Mouse (Mus musculus): ENCODE measurements at regions not wholly inside any gene's neighbourhood (a gene's known extent, or its start where the extent isn't known, plus 50 kb on each side); places are given as distances from the start of the nearest gene placed in this dataset.

DNA sequence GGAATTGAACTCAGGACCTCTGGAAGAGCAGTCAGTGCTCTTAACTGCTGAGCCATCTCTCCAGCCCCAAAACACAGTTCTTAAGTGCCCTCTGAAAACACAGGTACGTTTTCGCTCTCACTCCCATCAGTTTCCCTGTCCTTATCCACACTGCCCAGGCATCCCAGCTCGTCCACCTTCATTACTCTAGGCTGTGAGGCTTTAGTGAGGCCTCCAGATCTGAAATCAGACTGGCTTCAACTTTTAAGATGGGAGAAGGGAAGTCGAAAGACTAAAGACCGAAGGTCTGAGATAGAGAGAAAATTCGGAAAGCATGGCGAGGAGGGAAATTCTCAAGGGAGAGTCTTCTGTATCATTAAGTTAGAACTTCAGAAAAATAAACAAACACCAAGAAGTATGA is 54.8 kb upstream of the Tet2 start:
- ATAC-seq (replicated peaks; ENCODE audit: low read depth, poor library complexity, severe bottlenecking): no peak

DNA sequence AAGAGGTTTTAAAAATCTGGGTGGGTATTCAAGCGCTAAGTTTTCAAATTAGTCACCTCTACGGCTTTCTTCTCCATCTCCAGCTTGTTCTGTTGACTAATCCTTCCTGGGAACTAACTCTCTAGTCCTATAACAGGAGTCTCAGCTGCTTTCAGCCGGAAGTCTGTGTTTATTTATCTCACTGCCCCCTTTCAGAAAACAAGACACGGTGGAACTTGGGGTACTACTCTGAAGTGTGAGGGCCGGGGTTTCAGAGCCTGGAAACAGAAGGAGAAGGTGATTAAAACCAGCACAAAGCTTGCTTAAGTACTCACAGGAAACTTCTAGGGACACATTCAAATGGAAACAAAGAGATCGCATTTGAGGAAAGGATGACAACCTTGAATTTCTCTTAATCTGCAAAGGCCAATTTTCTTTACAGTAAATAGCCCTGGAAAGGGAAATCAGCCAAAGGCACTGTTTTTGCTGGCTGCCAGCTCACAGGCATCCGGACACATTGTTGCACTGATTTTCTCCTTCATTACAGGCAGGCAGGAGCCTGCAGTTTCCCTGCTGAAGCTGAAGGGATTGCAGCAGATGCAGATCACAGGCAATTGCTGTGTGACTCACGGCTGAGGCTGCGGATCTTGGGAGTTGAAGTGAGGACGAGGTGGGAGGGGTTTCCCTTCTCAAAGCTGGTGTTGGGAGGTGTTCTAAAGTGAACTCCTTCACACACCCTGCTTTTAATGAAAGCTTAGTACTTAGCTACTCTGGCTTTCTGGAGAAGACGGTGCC is 55.7 kb upstream of the Tet2 start:
- no peak for ATAC-seq (replicated peaks; ENCODE audit: low read depth, poor library complexity, severe bottlenecking)

DNA sequence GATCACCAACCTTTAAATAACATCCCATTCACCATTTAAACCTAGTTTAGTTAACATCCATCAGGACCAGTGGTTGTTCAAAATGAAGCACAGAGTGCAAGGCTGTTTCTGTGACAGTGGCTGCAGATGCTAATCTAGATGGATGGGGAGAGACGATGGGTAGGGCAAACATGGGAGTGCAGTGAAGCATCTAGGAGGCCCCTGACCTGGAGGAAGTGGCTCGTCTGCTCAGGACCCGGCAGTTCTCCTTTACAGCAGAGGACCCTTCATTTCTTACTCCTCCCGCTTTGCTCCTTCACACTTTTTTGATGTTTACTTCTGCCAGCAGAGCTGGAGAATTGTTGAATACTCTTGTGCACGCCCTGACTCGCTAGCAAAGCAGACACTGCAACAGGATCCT is 60.5 kb upstream of the Tet2 start:
- ATAC-seq (replicated peaks; ENCODE audit: low read depth, poor library complexity, severe bottlenecking): 0 out of 2 replicates have a peak, but pooled peaks have one; percentile 29

DNA sequence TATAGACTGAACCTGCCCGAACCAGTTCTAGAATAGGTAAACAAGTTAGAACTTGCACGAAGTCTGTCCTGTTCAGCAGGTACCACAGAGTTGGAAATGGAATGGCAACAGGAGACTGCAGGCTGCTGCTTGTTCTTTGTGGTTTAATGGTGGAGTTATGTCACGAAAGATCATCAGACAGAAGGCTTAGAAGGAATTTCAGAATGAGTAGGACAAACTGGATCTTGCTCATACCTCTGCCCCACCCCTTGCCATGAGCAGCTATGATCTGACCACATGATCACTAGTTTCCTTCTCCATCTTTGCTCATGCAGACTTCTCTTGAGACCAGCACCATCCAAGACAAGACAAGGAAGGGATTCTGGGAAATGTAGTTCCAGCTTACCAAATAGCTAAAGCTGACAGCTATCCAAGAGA is 63.9 kb upstream of the Tet2 start:
- no peak for ATAC-seq (replicated peaks; ENCODE audit: low read depth, poor library complexity, severe bottlenecking)

DNA sequence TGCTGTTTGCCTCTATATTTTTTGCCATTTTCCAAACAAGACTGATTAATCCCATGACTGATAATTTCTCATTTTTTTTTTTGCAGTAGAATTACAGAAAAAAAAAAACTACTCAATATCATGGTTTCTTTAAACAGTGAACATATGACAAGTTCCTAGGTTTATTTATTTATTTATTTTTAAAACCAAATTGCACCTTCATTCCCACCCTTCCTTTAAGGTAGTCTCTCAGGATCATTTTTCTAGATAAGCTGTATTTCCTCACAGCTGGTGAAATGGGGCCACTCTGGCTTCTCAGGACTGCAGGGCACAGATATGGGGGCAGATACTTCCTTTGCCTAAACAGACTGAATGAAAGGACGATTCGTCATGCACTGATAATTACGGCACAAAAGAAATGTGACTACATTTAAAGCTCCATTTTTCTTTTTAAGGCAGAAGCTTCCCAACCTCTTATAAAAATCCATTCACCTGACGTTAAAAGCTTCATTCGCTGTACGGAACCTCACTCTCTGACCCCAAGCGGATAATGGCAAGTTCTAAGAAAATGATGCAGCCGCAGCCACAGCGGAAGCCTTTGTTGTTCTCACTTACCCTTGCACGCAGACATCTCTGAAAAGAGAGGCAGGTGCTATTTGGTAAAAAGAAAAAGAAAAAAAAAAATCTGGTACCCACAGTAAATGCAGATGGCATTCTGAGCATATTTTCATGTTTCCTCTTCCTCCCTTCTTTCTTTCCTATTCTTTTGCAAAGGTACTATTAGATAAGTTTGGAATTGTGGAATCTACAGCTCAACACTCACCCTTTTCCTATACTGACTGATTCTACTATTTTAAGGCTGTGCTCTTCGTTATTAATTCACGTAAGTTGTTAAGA is 69.1 kb upstream of the Tet2 start:
- peak; percentile 84 for ATAC-seq (replicated peaks; ENCODE audit: low read depth, poor library complexity, severe bottlenecking)

DNA sequence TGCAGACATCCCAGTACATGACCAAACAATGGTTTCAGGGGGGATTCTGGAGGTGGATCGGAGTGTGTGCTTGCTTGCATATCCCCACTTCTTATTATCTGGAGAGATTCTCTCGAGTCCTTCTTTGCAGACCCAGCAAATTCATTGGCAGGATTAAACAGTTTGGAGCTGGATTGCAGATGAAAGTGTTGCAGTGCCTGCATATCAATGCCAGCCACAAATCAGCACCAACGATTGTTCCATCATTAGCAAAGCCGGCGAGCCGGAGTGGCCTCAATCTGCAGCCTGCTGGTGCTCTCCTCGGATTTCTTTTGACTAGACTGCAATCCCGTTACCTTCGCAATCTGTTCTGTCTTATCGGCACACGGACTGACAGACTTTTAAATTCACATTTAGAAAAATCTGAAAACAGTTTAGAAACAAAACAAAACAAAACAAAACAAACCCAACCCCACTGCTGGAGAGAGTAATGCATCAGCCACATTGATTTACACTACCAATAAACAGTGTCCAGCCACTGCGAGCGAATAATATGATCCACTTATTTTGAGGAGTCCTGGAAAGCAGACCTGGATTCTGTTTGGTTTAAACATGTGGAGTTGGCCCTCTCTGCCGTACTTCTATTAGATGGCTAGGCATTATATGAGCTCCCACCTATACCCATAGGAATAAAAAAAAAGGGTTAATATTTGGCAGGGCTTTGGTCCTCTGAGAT is 69.9 kb upstream of the Tet2 start:
- no peak for ATAC-seq (replicated peaks; ENCODE audit: low read depth, poor library complexity, severe bottlenecking)

DNA sequence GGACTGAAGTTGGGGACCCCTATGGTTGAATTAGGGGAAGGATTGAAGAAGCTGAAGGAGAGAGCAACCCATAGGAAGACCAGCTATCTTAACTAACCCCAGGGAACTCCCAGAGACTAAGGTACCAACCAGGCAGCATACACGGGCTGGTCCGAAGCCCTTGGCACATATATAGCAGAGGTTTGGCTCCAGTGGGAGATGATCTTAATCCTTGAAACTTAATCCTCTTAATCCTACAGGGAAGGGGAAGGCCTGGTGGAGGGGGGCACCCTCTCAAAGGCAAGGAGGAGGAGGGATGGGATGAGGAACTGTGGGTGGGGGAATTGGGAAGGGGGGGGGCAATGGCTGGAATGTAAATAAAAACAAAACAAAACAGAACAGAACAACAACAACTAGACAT is 72.1 kb upstream of the Tet2 start:
- no peak for ATAC-seq (replicated peaks; ENCODE audit: low read depth, poor library complexity, severe bottlenecking)

DNA sequence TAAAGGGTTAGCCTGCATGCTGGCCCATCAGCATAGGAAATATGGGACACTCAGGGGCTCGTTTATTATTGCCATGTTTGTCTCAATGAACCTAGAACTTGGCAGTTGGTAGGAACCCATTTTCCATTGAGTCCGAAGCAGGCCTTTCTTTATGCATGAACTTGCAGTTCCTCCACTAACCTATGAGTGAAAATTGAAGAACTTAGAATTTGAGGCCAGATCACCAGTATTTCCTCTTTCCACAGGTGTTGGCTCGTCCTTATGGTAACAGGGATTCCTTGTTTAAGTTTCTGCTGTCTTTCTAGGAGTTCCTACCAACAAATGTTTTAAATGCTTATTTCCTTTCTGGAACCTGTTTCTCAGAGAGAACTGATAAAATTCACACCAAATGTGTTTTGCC is 73.6 kb upstream of the Tet2 start:
- 0 out of 2 replicates have a peak, but pooled peaks have one; percentile 14 for ATAC-seq (replicated peaks; ENCODE audit: low read depth, poor library complexity, severe bottlenecking)

DNA sequence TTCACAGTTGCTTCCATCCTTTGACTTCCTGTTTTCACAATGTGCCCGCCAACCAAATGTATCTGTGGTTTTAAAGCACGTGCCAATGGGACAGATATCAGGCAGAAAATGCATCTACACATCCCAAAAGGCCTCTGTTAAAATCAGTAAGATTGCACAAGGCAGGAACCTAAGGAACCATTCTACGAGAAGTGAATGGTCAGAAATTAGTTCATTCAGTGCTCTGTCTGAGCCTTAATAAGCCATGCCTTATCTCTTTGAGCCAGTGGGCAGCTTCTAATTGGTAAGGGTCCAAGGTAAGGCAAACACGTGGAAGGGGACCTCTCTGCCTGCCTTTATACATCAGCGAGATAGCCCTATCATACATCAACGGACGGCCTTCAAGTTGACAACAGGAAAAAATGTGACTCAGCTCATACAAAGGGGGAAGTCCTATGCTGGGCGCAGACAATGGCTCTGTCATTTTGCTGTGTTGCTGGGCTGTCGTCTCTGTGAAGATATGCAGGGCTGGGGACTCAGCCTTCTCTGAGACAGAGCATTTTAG is 78.3 kb upstream of the Tet2 start:
- ATAC-seq (replicated peaks; ENCODE audit: low read depth, poor library complexity, severe bottlenecking): peak; percentile 63

DNA sequence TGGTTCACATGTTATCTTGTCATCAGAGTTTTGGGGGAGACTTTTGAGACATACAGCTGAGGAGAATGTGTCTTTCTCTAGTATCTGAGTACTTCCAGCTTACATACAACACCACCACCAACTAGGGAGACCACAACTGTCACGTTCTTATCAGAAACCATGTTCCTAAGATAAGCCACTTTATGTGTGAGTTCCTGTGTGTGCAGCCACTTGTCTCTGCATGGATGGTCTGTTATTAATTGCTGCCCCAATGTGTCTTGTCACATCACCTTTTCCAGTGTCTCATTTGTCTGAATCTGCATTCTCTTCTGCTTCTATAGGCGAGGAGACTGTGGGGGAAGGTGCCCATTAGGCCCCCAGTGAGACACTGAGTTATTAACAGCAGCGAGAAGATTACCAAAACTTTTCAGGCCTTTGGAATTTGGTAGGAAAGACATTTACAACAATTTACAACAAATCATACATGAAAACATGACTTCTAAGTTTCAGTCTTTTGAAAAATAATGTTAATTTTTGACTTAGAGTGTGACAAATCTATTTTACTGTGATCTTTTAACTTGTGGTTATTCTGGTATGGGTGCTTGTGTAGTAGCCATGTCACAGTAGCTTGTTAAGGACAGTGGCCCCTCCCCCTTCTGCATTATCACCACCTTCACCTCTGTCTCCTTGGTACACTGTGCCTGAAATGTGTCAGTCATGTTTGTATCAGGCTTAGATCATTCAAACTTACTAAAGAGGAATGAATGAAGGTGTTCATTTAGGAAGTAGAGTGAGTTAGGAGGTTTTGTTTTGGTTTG is 79.3 kb upstream of the Tet2 start:
- peak; percentile 33 for ATAC-seq (replicated peaks; ENCODE audit: low read depth, poor library complexity, severe bottlenecking)

DNA sequence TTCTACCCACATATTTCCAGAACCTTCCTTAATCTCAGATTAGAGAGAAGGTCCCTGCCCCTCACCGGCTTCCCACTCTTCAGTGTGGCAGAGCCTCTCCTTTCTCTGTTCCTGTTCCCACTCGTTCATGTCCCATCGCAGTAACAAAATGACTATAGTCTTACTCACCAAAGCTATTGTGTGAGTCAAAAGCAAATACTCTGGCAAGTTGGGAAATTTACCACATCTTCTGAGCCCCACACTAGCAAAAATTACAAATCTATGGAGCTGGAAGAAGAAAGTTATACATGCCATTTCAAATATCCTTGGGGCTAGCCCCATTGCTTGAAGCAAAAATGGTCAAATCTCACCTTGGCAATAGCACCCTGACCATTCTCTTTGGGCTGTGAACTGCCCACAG is 80.1 kb upstream of the Tet2 start:
- ATAC-seq (replicated peaks; ENCODE audit: low read depth, poor library complexity, severe bottlenecking): no peak

DNA sequence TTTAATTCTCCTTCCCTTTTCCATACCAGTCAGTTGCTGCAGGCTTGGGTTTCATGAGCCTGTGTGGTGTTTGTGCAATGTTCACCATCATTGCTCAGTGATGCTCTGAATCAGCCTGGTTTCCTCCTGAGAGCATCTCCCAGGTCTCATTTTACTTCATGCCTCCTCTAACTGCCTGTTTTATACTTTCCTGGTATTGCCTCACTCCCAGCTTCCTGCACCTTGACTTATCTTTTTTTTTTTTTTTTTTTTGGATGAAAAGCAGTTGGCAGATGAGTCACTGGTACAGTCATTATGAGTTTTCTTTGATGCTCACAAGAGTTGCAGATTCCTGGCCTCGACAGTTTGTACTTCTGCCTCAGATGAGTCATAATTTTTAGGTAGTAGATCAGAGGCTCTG is 81.5 kb upstream of the Tet2 start:
- ATAC-seq (replicated peaks; ENCODE audit: low read depth, poor library complexity, severe bottlenecking): peak; percentile 33

DNA sequence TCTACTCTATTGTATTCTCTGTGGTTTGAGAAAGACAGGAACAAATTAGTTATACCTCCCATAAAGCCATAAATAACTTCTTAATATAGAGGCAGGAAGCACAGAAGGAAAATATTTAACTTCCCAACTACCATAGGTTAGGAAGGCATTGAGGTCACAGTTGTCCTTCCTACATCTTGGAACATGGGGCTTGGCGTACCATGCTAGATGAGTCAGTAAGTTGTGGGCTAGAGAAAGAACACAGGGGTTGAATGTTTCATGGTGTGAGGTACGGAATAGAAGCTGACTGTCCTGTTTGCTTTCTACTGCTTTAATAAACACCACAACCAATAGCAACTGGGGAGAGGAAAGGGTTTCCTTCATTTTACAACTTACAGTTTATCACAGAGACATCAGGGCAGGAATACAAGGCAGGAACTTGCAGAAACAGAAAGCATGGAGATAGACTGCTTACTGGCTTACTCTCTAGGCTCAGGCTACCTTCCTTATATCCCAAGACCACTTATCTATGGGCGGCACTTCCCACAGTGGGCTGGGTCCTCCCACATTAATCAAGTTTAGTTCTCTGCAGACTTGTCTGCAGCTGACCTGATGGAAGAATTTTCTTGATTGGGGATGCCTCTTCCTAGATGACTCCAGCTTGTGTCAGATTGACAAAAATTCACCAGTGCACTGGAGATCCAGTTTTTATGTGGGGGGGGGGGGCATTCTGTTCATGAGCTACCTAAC is 82.3 kb upstream of the Tet2 start:
- ATAC-seq (replicated peaks; ENCODE audit: low read depth, poor library complexity, severe bottlenecking): no peak

DNA sequence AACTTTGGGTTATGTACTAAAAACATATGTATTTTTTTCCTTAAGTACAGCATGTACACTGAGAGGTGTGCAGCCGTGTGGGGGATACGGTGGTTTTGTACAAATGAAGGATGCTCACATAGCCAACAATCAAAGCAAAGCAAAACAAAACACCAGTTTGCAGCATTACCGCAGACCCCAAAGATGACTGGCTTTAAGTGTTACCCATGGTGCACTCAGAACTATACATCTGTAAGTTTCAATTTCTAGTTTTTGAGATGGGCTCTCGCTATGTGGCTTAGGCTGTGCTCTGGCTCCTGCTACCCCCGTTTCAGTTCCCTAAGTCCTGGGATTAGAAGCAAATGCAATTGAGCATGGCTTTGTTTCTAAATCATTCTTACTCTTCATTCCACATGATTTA is 89.4 kb upstream of the Tet2 start:
- peak; percentile 82 for ATAC-seq (replicated peaks; ENCODE audit: low read depth, poor library complexity, severe bottlenecking)

DNA sequence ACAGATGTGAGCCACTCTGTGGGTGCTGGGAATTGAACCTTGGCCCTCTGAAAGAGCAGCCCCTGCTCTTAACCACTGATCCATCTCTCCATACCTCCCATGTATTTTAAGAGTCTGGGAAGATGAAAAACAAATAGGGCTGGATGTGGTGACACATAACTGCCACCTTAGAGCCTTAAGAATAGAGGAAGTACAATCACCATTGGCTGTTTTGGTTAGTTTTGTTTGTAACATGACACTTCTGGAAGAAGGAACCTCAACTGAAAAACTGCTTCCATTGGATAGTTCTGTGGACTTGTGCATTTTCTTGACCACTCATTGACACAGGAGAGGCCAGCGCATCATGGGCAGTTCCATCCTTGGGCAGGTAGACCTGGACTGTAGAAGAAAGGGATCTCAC is 100.7 kb upstream of the Tet2 start:
- peak; percentile 69 for ATAC-seq (replicated peaks; ENCODE audit: low read depth, poor library complexity, severe bottlenecking)

DNA sequence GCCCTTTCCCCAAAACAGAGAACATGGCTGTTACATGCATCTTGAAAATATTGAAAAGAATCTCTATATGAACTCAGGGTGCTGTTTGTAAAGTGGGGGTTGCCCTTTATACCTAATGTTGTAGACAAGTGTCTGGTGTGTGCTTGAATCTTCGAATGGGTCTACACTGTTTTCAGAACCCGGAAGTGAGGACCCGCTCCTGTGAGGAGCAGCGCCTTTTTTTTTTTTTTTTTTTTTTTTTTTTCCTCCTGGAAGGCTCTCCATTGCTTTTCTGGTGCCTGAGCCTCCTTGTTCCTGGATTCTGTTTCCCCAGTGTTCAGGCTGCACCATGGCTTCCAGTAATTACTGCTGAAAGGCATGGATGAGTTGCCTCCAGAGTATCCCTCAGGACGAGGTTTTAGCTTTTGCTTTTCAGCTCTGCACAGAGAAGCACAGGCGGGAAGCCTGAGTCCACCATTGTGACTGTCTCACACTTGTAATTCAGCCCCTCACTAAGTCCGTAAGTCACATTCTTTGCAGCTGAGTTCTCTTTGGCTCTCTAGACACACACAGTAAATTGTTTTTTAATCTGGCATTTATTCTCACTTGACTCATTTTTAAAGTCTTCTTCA is 101.6 kb upstream of the Tet2 start:
- ATAC-seq (replicated peaks; ENCODE audit: low read depth, poor library complexity, severe bottlenecking): no peak

DNA sequence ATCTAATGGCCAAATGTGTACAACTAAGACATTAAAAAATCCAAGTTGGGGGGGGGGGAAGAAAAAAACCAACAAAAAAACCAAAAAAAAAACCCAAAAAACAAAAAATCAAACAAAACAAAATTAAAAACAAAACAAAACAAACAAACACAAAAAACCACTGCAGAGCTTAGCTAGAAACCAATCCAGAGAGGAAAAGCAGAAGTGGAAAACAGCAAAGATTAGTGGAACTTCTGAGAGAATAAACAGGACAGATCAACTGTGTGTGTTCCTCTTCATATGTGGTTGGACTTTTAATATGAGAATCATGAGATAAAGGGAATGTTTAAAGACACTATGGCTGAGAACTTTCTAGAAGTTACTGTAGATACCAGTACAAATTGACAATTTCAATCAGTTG is 105.1 kb upstream of the Tet2 start:
- peak; percentile 79 for ATAC-seq (replicated peaks; ENCODE audit: low read depth, poor library complexity, severe bottlenecking)

DNA sequence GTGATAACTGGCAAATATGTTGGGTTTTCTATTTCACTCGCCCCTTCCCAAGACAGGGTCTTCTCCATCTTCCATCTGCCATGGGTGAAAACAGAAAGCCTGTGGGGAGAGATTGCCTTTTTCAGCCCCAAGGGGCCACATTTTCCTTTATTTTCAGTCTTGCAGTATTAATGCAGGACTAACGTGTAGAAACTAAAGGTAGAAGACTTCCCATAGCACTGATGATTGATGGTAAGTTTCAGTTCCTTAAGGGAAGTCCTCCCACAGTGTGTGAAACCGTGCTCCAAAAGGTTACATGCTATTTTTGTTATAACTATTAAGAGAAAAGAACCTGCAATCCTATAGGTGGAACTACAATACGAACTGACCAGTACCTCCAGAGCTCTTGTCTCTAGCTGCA is 107.1 kb upstream of the Tet2 start:
- ATAC-seq (replicated peaks; ENCODE audit: low read depth, poor library complexity, severe bottlenecking): peak; percentile 69

DNA sequence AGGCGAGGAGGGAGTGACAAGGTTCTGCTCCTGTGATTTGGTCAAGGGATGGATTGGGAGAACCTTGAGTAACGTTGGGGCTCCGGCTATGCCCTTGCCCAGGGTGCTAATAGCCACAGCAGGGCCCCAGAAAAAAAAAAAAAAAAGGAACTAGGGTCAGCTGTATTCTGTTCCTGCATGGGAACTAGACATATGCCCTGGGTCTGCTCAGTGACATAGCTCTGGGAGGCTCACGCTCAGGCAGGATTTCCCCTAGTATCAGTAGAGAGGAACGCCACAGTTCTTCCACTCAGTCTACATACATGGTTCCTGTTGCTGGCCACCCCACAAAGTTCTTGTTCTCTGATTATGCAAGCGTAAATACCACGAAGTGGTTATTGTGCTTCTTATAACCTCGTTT is 114.8 kb upstream of the Tet2 start:
- ATAC-seq (replicated peaks; ENCODE audit: low read depth, poor library complexity, severe bottlenecking): peak; percentile 97

Measured in common myeloid progenitor, adult 5-6 weeks (primary cell).